ENCODE assay signal across 8 mouse cellular contexts in genomic region chr1:170173991-170174813, GRCm38 (mm10). TPM values are rescaled to one million over a fixed set of nuclear protein-coding genes. Genes with fewer than 3 reads are reported as not detected.
A peak's percentile ranks its signal among the peaks of the same experiment; 100 is the strongest.
DNase-seq lines count a peak whose midpoint lies in the region; ATAC-seq and TF ChIP-seq lines count a peak whose summit lies in the region.

No protein-coding gene starts in this region.

- peak overlapping the region; percentile 88 for H3K9ac ChIP-seq in ES-E14 (ENCODE audit: insufficient read depth, low read depth, low read length, poor library complexity, severe bottlenecking)
- peak overlapping the region; percentile 77 for H3K9ac ChIP-seq in hindbrain, embryonic 11.5 days (ENCODE audit: low read depth, low read length)
- H3K9ac ChIP-seq in liver, embryonic 11.5 days (ENCODE audit: low read depth, low read length), result peak overlapping the region; percentile 86
- H3K9ac ChIP-seq in neural tube, embryonic 11.5 days (ENCODE audit: low read length), result peak overlapping the region; percentile 74

- H3K9me3 ChIP-seq in ES-E14 (ENCODE audit: control insufficient read depth, insufficient read depth, low read depth, low read length), result no peaks in the 10 kb centered on the region
- no peaks in the 10 kb centered on the region for H3K9me3 ChIP-seq in embryonic facial prominence, embryonic 10.5 days
- no peaks in the 10 kb centered on the region for H3K9me3 ChIP-seq in hindbrain, embryonic 11.5 days (ENCODE audit: control insufficient read depth, low read length)
- no peaks in the 10 kb centered on the region for H3K9me3 ChIP-seq in liver, embryonic 11.5 days (ENCODE audit: control insufficient read depth, low read length)
- H3K9me3 ChIP-seq in neural tube, embryonic 11.5 days (ENCODE audit: control insufficient read depth, low read length), result no peaks in the 10 kb centered on the region

- peak; percentile 87 for ATAC-seq in hindbrain, embryonic 11.5 days (ENCODE audit: low FRiP score)
- peak; percentile 58 for ATAC-seq in liver, embryonic 11.5 days (replicated peaks; ENCODE audit: low FRiP score)
- ATAC-seq in neural tube, embryonic 11.5 days (ENCODE audit: insufficient read depth, low FRiP score, low TSS enrichment), result peak; percentile 1; the same call in 1 of the 2 replicates

- DNase-seq in heart, adult 9 months (ENCODE audit: low spot score in 2 of 2), result peak; percentile 46 to 56
- no peak for DNase-seq in heart, postnatal 10 days
- DNase-seq in ES-E14 (ENCODE audit: low read depth, low spot score), result peak; percentile 17
- no peak for DNase-seq in embryonic facial prominence, embryonic 10.5 days (ENCODE audit: low spot score)
- no peak for DNase-seq in hindbrain, embryonic 11.5 days (ENCODE audit: low spot score)
- DNase-seq in liver, embryonic 11.5 days (ENCODE audit: low spot score), result peak; percentile 78
- DNase-seq in neural tube, embryonic 11.5 days (ENCODE audit: low spot score), result no peak
- no peak for DNase-seq in urinary bladder, postnatal 25 days (ENCODE audit: low spot score)

- H3K27me3 ChIP-seq in embryonic facial prominence, embryonic 10.5 days (replicated peaks; ENCODE audit: low read depth, poor library complexity, severe bottlenecking), result no peaks in the 10 kb centered on the region
- H3K27me3 ChIP-seq in hindbrain, embryonic 11.5 days (ENCODE audit: control insufficient read depth, insufficient read depth, low read length), result no peaks in the 10 kb centered on the region
- no peaks in the 10 kb centered on the region for H3K27me3 ChIP-seq in liver, embryonic 11.5 days (replicated peaks; ENCODE audit: control insufficient read depth, insufficient read depth, low read length)
- H3K27me3 ChIP-seq in neural tube, embryonic 11.5 days (ENCODE audit: control insufficient read depth, insufficient read depth, low read length), result no peaks in the 10 kb centered on the region

- H3K4me2 ChIP-seq in hindbrain, embryonic 11.5 days (replicated peaks; ENCODE audit: low read depth, low read length), result peak overlapping the region; percentile 49
- H3K4me2 ChIP-seq in liver, embryonic 11.5 days, result peak overlapping the region; percentile 86
- H3K4me2 ChIP-seq in neural tube, embryonic 11.5 days (ENCODE audit: low read depth), result peak overlapping the region; percentile 76

- intact Hi-C loops in heart, postnatal 10 days (cut with DNase I), result no loop called here

- H3K36me3 ChIP-seq in ES-E14 (ENCODE audit: control insufficient read depth, insufficient read depth, low read length, poor library complexity, severe bottlenecking), result no peaks in the 10 kb centered on the region
- H3K36me3 ChIP-seq in embryonic facial prominence, embryonic 10.5 days (replicated peaks), result no peaks in the 10 kb centered on the region
- no peaks in the 10 kb centered on the region for H3K36me3 ChIP-seq in hindbrain, embryonic 11.5 days (ENCODE audit: control insufficient read depth, insufficient read depth, low read length)
- H3K36me3 ChIP-seq in liver, embryonic 11.5 days (ENCODE audit: control insufficient read depth, insufficient read depth, low read length), result no peaks in the 10 kb centered on the region; the same call in 1 of the 2 replicates
- no peaks in the 10 kb centered on the region for H3K36me3 ChIP-seq in neural tube, embryonic 11.5 days (ENCODE audit: control insufficient read depth, insufficient read depth, low read length)

- no peak overlapping the region for H3K27ac ChIP-seq in ES-E14 (ENCODE audit: insufficient read depth, low read depth, low read length, poor library complexity, severe bottlenecking)
- H3K27ac ChIP-seq in embryonic facial prominence, embryonic 10.5 days (replicated peaks), result peak overlapping the region; percentile 94
- peak overlapping the region; percentile 58; the same call in 1 of the 2 replicates for H3K27ac ChIP-seq in hindbrain, embryonic 11.5 days (ENCODE audit: low read depth, low read length)
- H3K27ac ChIP-seq in liver, embryonic 11.5 days (ENCODE audit: low read depth, low read length), result peak overlapping the region; percentile 91
- H3K27ac ChIP-seq in neural tube, embryonic 11.5 days (ENCODE audit: low read depth, low read length), result peak overlapping the region; percentile 40; the same call in 1 of the 2 replicates

- in situ Hi-C loops in ES-E14 (cut with MboI; ENCODE audit: low sequenced_read_pairs in 2 of 2, unreplicated experiment in 2 of 2), result no loop called here

- peaks cover 0 to 2% of the 10 kb centered on the region in 2 experiments; a peak in 1 of 4 replicates for H3K4me1 ChIP-seq in ES-E14 (ENCODE audit: control insufficient read depth in 2 of 2, insufficient read depth in 2 of 2, low read length in 2 of 2, poor library complexity in 1 of 2)
- H3K4me1 ChIP-seq in embryonic facial prominence, embryonic 10.5 days, result peaks cover 18% of the 10 kb centered on the region
- no peaks in the 10 kb centered on the region for H3K4me1 ChIP-seq in hindbrain, embryonic 11.5 days (replicated peaks; ENCODE audit: control insufficient read depth, insufficient read depth, low read length)
- H3K4me1 ChIP-seq in liver, embryonic 11.5 days (replicated peaks; ENCODE audit: control insufficient read depth, insufficient read depth, low read length), result peaks cover 15% of the 10 kb centered on the region
- peaks cover 3% of the 10 kb centered on the region; the same call in 1 of the 2 replicates for H3K4me1 ChIP-seq in neural tube, embryonic 11.5 days (ENCODE audit: control insufficient read depth, insufficient read depth, low read length)

- H3K4me3 ChIP-seq in ES-E14 (ENCODE audit: insufficient read depth in 1 of 2, low read depth in 1 of 2, low read length in 2 of 2, poor library complexity in 1 of 2, severe bottlenecking in 1 of 2), result peak overlapping the region; percentile 72 to 93
- H3K4me3 ChIP-seq in embryonic facial prominence, embryonic 10.5 days, result peak overlapping the region; percentile 86
- H3K4me3 ChIP-seq in hindbrain, embryonic 11.5 days (ENCODE audit: low read depth, low read length), result peak overlapping the region; percentile 76
- H3K4me3 ChIP-seq in liver, embryonic 11.5 days (ENCODE audit: low read depth, low read length), result peak overlapping the region; percentile 79
- peak overlapping the region; percentile 66 for H3K4me3 ChIP-seq in neural tube, embryonic 11.5 days (ENCODE audit: low read depth, low read length)

- WGBS in embryonic facial prominence, embryonic 10.5 days, result 1% methylated on average over 50 of the region's 50 CpGs
- WGBS in hindbrain, embryonic 11.5 days, result under 1% methylated on average over 50 of the region's 50 CpGs
- WGBS in liver, embryonic 11.5 days, result under 1% methylated on average over 50 of the region's 50 CpGs
- WGBS in neural tube, embryonic 11.5 days, result 1% methylated on average over 44 of the region's 50 CpGs

TF ChIP-seq in ES-E14, 5 proteins besides CTCF, POLR2A, EP300 and RAD21:
- TF ChIP-seq CHD2 (IDR thresholded peaks at IDR 0.05; ENCODE audit: low read depth, low read length), result no peak
- TF ChIP-seq HCFC1 (IDR thresholded peaks at IDR 0.05; ENCODE audit: borderline replicate concordance, insufficient read depth, low read length), result no peak
- TF ChIP-seq ZC3H11A (IDR thresholded peaks at IDR 0.05; ENCODE audit: borderline replicate concordance, low read depth, low read length), result no peak
- TF ChIP-seq ZNF384 (IDR thresholded peaks at IDR 0.05; ENCODE audit: low read depth, low read length), result no peak
- no peak for TF ChIP-seq MAFK (IDR thresholded peaks at IDR 0.05; ENCODE audit: insufficient read depth, low read depth, low read length)
TF ChIP-seq in ES-E14: peak in this region for 0.

RNA-seq across cellular contexts. Expression of gene Uap1, which starts 0.6 kb away (rescaled TPM):
- 10 to 100 TPM; 47.0 to 48.0 TPM for total RNA-seq in heart, postnatal 10 days (2021)
- 21.1 and 22.2 TPM in 2 replicates for total RNA-seq in ES-E14 (2012; rRNA removed)
- 56.3 and 56.5 TPM in 2 replicates for polyA plus RNA-seq in embryonic facial prominence, embryonic 10.5 days (2016; fragmentation: Nextera tagmentation; extraction: Ambion mirVana)
- polyA plus RNA-seq in hindbrain, embryonic 11.5 days (2014; fragmentation: Nextera tagmentation; extraction: Ambion mirVana), result 67.2 and 69.2 TPM in 2 replicates
- 59.6 and 60.0 TPM in 2 replicates for polyA plus RNA-seq in liver, embryonic 11.5 days (2014; fragmentation: Nextera tagmentation; extraction: Ambion mirVana)
- 66.2 and 71.9 TPM in 2 replicates for polyA plus RNA-seq in neural tube, embryonic 11.5 days (2014; fragmentation: Nextera tagmentation; extraction: Ambion mirVana)

RNA-seq across cellular contexts. Expression of gene Uhmk1, which starts 41.0 kb away (rescaled TPM):
- 10 to 100 TPM; 21.2 to 22.2 TPM for total RNA-seq in heart, postnatal 10 days (2021)
- total RNA-seq in ES-E14 (2012; rRNA removed), result 12.4 and 18.8 TPM in 2 replicates
- polyA plus RNA-seq in embryonic facial prominence, embryonic 10.5 days (2016; fragmentation: Nextera tagmentation; extraction: Ambion mirVana), result 10.6 and 11.3 TPM in 2 replicates
- 13.6 and 16.4 TPM in 2 replicates for polyA plus RNA-seq in hindbrain, embryonic 11.5 days (2014; fragmentation: Nextera tagmentation; extraction: Ambion mirVana)
- 16.0 and 17.0 TPM in 2 replicates for polyA plus RNA-seq in liver, embryonic 11.5 days (2014; fragmentation: Nextera tagmentation; extraction: Ambion mirVana)
- 17.3 and 19.7 TPM in 2 replicates for polyA plus RNA-seq in neural tube, embryonic 11.5 days (2014; fragmentation: Nextera tagmentation; extraction: Ambion mirVana)

RNA-seq across cellular contexts. Expression of gene Sh2d1b2, which starts 58.3 kb away (rescaled TPM):
- total RNA-seq in heart, postnatal 10 days (2021), result not detected
- not detected in 2 replicates for total RNA-seq in ES-E14 (2012; rRNA removed)
- not detected in 2 replicates for polyA plus RNA-seq in embryonic facial prominence, embryonic 10.5 days (2016; fragmentation: Nextera tagmentation; extraction: Ambion mirVana)
- polyA plus RNA-seq in hindbrain, embryonic 11.5 days (2014; fragmentation: Nextera tagmentation; extraction: Ambion mirVana), result not detected in 2 replicates
- not detected in 2 replicates for polyA plus RNA-seq in liver, embryonic 11.5 days (2014; fragmentation: Nextera tagmentation; extraction: Ambion mirVana)
- not detected in 2 replicates for polyA plus RNA-seq in neural tube, embryonic 11.5 days (2014; fragmentation: Nextera tagmentation; extraction: Ambion mirVana)

Comparison
In these comparisons a context has a peak if more than half of its experiments do, and no peak if none do; other contexts are left out.
1. DNase-seq: peak in heart, adult 9 months (2 of 2), ES-E14 (single experiment) and liver, embryonic 11.5 days (single experiment); none in heart, postnatal 10 days (0 of 2), embryonic facial prominence, embryonic 10.5 days (single experiment), hindbrain, embryonic 11.5 days (single experiment), neural tube, embryonic 11.5 days (single experiment) and urinary bladder, postnatal 25 days (single experiment).
2. ATAC-seq: peak in every context shown above with its lines; median percentile 87 in hindbrain, embryonic 11.5 days; 58 in liver, embryonic 11.5 days; 1 in neural tube, embryonic 11.5 days.
3. Peak in every context shown above with its lines, with median percentiles within 50 percentile points of each other: H3K4me3 ChIP-seq, H3K9ac ChIP-seq and H3K4me2 ChIP-seq.